Mouse (Mus musculus) lung, adult 2 months (tissue): Measurements from ENCODE around the gene Rtn4rl1. TPM values are rescaled to one million over a fixed set of nuclear protein-coding genes. Genes with fewer than 3 reads are reported as not detected.

ENCODE experiments used
- DNase-seq: peaks from one replicate; pipeline ENCODE4 v3.0.0; 2022
- H3K4me1 ChIP-seq: fragments of 200-500 bp; 2 replicates; pipeline ENCODE4 v1.6.1; 2011; ENCODE audit warnings: low read length; ENCODE audit not compliant: control insufficient read depth, insufficient read depth
- H3K4me3 ChIP-seq: fragments of 200-500 bp; replicated peaks from 2 replicates; pipeline ENCODE3; 2011; ENCODE audit warnings: low read depth, mild to moderate bottlenecking, control low read depth, low read length; ENCODE audit errors: extremely low read depth
- CTCF ChIP-seq: fragments of 200-500 bp; IDR thresholded peaks from 2 replicates; pipeline ENCODE4 v1.5.1; 2011; ENCODE audit warnings: mild to moderate bottlenecking, low read length, control low read depth; ENCODE audit not compliant: insufficient read depth
- POLR2A ChIP-seq: fragments of 200-500 bp; IDR thresholded peaks from 2 replicates; pipeline ENCODE4 v1.6.1; 2011; ENCODE audit warnings: low read depth, mild to moderate bottlenecking, control low read depth, low read length, borderline replicate concordance; ENCODE audit errors: extremely low read depth
- WGBS: fragments of 180-500 bp; shearing (Covaris S2); methylation state at CpG from one replicate; pipeline ENCODE4 v1.1.7; 2018; 5-methylcytosine and 5-hydroxymethylcytosine counted together
- polyA plus RNA-seq: library from polyadenylated mRNA; depleted of rRNA; stranded (reverse); fragments of >200 nt; gene quantifications from 2 replicates; pipeline ENCODE4 v1.2.3, GENCODE M21; 2012

Rtn4rl1 gene
- polyA plus RNA-seq, 1 experiment: 11.6 TPM

DNA sequence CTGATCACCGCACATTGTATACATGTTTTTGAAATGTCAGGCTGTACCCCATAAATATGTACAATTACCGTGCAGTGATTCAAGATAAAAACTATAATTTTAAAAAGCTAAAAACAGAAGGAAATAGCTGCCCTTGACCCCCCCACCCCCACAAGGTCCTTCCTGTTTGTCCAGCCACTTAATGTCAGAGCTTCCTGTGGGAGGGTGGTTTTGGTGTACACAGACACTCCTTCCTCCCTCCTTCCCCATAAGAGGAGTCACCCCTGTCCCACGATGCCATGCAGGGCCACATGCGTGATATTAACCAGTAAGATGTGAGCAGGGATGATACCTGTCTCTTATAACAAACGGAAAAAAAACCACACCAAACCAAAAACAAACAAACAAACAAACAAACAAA, 61.7 kb downstream of the Rtn4rl1 start:
- DNase-seq: no peak
- Histone ChIP-seq H3K4me1 (peaks cover 7% of the 10 kb centered on the region; the same call in 1 of the 2 replicates), H3K4me3 (no peak overlapping the region)
- 47% methylated on average over 5 of the region's 5 CpGs for WGBS
- TF ChIP-seq POLR2A: no peak

DNA sequence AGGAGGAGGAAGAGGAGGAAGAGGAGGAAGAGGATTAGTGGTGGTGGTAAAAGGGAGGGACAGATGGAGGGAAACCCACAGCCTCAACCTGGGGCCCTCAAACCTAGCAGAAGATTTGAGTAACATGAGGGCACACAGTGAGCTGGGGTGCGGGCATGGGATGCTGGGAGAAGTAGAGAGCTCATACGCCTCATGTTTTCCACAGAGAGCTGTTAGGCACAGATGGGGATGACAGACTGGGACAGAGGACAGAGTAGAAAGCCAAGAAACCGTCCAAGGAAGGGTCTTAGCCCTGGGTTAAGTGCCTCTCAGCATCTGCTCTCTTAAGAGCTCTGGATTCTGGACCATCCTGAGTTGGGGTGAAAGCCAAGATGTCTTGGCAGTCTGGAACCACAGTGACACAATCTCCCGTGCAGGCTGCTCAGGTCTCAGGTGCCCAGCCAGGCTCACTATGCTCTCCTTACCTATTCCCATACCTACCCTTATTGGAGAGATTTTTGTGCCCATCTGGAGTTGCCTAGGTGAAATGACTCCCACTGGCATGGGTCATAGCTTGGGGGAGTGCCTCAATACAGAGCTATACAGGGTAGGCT, 63.6 kb downstream of the Rtn4rl1 start:
- no peak overlapping the region for H3K4me3 ChIP-seq
- DNase-seq: no peak
- TF ChIP-seq POLR2A (no peak), CTCF (no peak)
- H3K4me1 ChIP-seq: peaks cover 7% of the 10 kb centered on the region; the same call in 1 of the 2 replicates
- 84% methylated on average over 4 of the region's 4 CpGs for WGBS

DNA sequence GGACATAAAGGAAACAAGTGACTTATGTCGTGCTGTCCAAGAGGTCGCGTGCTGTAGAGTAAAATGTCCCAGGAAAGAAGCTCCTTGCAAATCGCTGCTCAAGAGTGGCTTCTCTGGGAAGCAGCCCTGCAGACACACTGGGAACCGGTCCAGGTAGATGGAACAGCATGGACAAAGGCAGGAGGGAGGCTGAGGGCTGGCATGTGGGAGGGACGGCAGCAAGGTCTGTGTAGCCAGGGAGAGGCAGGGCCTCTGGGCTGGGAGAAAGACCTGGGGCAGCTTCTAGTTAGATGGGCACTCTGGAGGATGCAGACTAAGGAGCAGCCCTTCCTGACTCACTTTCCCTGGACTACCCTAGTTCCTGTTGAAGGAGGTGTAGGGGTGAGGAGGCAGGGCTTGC, 65.8 kb downstream of the Rtn4rl1 start:
- 66% methylated on average over 6 of the region's 6 CpGs for WGBS
- Histone ChIP-seq H3K4me3 (no peak overlapping the region), H3K4me1 (peaks cover 10% of the 10 kb centered on the region)
- no peak for TF ChIP-seq CTCF
- no peak for DNase-seq

DNA sequence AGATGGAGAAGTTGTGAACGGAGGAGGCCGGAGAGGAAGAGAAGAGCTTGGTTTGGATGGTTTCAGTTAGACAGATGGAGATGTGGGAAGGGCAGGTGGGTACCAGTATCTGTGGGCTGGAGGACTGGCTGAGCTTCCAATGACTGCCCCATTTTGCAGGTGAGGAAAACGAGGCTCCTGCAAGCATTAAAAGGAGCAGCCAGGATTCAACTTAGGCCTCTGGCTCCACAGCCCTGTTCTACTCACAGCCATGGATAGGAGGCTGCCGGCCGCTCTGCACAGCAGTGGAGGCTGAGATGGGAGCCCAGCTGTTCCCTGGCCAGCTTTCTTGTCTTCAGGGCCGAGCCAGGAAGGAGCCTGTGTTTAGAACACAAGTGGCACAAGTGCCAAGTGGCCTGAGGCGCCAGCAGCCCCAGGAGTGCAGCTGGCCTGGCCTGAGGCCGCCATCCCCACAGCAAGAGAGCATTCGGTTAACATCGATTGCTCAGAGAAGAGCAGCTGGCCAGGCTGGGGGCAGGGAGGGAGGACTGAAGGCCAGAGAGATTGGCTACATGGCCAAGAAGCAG, 66.5 kb downstream of the Rtn4rl1 start:
- WGBS: 58% methylated on average over 10 of the region's 10 CpGs
- no peak for TF ChIP-seq POLR2A
- TF ChIP-seq CTCF: no peak
- DNase-seq: no peak
- Histone ChIP-seq H3K4me1 (peaks cover 5% of the 10 kb centered on the region; the same call in 1 of the 2 replicates), H3K4me3 (no peak overlapping the region)

DNA sequence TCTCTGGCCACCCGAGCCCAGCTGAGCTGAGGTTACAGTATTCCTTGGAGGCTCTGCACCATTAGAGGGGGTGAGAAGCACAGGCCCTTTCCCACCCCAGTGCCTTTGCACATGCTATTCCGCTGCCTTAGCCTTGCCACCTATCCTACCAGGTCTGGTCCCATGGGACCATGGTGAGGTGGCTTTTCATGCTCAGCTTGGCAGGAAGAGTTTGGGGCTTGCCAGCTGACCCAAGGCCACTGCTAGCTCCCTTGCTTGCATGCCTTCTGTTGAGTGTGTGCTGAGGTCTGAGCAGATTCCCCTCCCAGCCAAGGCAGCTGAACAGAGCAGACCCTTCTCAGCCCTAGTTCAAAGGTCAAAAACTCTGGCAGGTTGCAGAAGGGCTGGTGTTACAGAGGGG, 67.4 kb downstream of the Rtn4rl1 start:
- no peak for DNase-seq
- TF ChIP-seq POLR2A: no peak
- TF ChIP-seq CTCF: no peak
- peaks cover 3% of the 10 kb centered on the region; the same call in 1 of the 2 replicates for H3K4me1 ChIP-seq
- H3K4me3 ChIP-seq: no peak overlapping the region
- 82% methylated on average over 2 of the region's 2 CpGs for WGBS

DNA sequence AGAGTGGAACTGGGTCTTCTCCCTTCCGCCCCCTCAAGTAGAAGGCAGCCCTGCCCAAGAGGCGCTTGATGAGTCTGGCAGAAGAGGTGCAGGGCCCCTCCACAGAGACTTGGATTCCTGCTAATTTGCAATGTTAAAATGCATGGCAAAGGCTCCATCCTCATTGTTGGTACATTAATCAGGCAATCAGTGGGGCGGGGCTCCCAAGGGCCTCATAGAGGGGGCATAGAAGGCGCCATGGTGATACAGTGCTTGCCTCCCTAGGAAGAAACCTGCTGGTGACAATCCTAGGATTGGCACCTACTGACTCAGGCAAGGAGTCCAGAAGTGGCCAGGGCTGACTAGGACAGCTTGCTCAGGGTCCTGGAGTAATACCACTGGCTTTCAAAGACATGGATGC, 68.1 kb downstream of the Rtn4rl1 start:
- Histone ChIP-seq H3K4me3 (no peak overlapping the region), H3K4me1 (peaks cover 3% of the 10 kb centered on the region; the same call in 1 of the 2 replicates)
- WGBS: 94% methylated on average over 4 of the region's 4 CpGs
- no peak for DNase-seq
- TF ChIP-seq POLR2A (no peak), CTCF (no peak)

DNA sequence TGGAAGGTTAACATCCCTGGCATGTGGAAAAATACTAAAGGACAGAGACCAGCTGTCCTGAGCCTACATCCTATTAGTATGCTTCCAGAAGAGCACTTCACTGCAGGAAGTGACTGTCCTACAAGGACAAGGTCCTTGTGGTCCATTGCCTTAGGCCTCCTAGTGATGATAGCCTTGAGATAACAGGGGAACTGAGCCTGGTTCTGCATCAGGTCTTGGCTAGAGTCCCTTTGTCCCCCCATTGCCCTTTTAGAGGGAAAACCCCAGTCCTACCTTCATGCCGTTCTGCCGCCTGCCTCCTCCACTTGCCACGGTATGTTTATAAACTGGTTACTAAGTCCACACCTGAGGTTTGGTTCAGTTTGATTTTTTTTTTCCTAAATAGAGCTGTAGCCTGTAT, 68.6 kb downstream of the Rtn4rl1 start:
- no peak overlapping the region for H3K4me3 ChIP-seq
- TF ChIP-seq POLR2A (no peak), CTCF (no peak)
- 68% methylated on average over 3 of the region's 3 CpGs for WGBS
- H3K4me1 ChIP-seq: peaks cover 3% of the 10 kb centered on the region; the same call in 1 of the 2 replicates
- no peak for DNase-seq

DNA sequence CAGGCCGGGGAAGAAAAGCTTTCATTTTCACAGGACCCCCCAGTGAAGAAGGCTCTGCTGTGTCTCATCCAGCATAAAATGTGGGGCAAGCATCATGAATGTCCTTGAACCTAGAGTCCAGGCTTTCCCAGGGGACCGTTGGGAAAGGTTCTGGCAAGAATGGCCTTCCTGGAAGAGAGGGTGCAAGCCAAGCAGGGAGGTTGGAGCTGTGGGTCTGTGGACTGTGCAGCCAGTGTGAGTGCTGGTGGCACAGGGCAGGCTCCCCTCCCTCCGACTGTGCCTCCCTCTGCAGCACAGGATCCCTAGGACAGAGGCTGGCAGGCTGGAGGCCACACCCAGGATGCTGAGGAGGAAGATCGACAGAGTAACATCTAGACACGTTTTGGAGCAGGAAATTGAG, 69.2 kb downstream of the Rtn4rl1 start:
- TF ChIP-seq CTCF: no peak
- no peak for TF ChIP-seq POLR2A
- no peak for DNase-seq
- Histone ChIP-seq H3K4me1 (peaks cover 3% of the 10 kb centered on the region; the same call in 1 of the 2 replicates), H3K4me3 (no peak overlapping the region)
- WGBS: 39% methylated on average over 5 of the region's 5 CpGs

DNA sequence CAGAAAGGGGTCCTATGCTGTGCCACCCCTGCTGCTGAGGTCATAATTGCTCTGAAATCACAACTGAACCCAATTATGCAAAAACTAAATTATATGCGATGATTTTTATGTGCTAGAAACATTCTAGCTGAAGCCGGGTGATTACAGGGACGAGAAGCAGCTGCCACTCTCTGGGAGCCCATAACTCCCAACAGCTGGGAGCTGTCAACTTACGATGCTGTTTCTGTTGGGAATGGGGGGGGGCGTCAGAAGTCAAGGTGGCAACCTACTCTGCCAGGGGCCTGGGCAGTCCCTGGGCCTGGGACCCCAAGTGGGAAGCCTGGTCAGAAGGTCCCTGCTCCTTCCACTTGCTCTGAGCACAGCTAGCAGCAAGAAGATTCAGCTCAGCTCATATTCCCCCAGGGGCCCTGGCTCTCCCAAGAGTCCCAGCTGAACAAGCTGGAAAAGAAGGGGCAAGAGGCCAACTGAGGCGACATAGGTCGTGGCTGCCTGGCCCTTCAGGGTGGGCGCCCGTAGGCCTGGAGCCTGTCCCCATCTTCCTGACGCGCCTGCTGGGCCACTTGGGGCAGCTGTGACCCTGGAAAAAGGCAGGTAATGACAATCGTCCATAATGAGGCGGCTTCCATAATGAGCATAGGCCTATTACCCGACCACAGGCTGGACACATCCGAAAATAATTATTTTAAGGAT, 69.8 kb downstream of the Rtn4rl1 start:
- TF ChIP-seq POLR2A (no peak), CTCF (no peak)
- DNase-seq: no peak

DNA sequence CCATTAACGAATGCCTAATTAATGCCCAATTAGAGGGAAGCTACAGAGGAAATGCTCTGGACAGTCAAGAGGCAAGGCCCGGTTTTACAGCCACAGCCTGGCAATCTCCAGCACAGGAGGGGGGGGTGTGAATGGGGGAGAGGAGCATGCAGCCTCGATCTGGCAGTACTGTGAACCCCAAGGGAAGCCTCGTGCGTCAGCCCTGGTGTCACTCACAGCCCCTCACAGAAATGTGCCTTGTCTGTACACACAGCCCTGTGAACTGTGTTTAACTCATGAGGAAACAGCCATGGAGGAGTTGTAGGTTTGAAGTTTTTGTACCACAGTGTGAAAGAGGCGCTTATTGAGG, 70.4 kb downstream of the Rtn4rl1 start:
- WGBS: 67% methylated on average over 6 of the region's 6 CpGs
- no peak overlapping the region for H3K4me3 ChIP-seq
- no peak for DNase-seq
- TF ChIP-seq POLR2A (no peak), CTCF (no peak)
- peaks cover 3% of the 10 kb centered on the region; the same call in 1 of the 2 replicates for H3K4me1 ChIP-seq

More for the DNA sequence above, 69.8 kb downstream of the Rtn4rl1 start:
- Histone ChIP-seq H3K4me3 (no peak overlapping the region), H3K4me1 (peaks cover 3% of the 10 kb centered on the region; the same call in 1 of the 2 replicates)
- 69% methylated on average over 15 of the region's 15 CpGs for WGBS
